Mouse (Mus musculus) MEL (cell line): ENCODE results near the gene Tomm20.
A peak's percentile ranks its signal among the peaks of the same experiment; 100 is the strongest.

Experiments
- CHD1 ChIP-seq: IDR thresholded peaks from 2 replicates; pipeline ENCODE4 v1.6.1; 2012; ENCODE audit warnings: low read depth, mild to moderate bottlenecking, inconsistent platforms, low read length, improper control_type of control experiment
- CTCF ChIP-seq, 3 experiments: IDR thresholded peaks in 2 of 3; conservative IDR thresholded peaks in 1 of 3; 2 replicates each; pipeline ENCODE4 v1.5.1; 2011 to 2012; ENCODE audit warnings: low read length in 3 of 3, low read depth in 2 of 3, mild to moderate bottlenecking in 2 of 3, improper control_type of control experiment in 1 of 3, inconsistent platforms in 1 of 3, mixed read lengths in 1 of 3, moderate library complexity in 1 of 3; ENCODE audit not compliant: control insufficient read depth in 1 of 3, insufficient read depth in 1 of 3, poor library complexity in 1 of 3, severe bottlenecking in 1 of 3
- E2F4 ChIP-seq: IDR thresholded peaks from 2 replicates; pipeline ENCODE4 v1.6.1; 2011; ENCODE audit warnings: low read depth, low read length, improper control_type of control experiment, borderline replicate concordance
- ELF1 ChIP-seq: IDR thresholded peaks from 2 replicates; pipeline ENCODE4 v1.6.1; 2014; ENCODE audit warnings: low read depth, mild to moderate bottlenecking, inconsistent platforms, low read length, improper control_type of control experiment, moderate library complexity
- EP300 ChIP-seq, 2 experiments: IDR thresholded peaks; 2 replicates each; pipeline ENCODE4 v1.6.1; 2011; ENCODE audit warnings: improper control_type of control experiment in 2 of 2, low read length in 2 of 2, low read depth in 1 of 2, mild to moderate bottlenecking in 1 of 2
- HCFC1 ChIP-seq: IDR thresholded peaks from 2 replicates; pipeline ENCODE4 v1.6.1; 2012; ENCODE audit warnings: low read depth, mild to moderate bottlenecking, inconsistent platforms, low read length, improper control_type of control experiment, moderate library complexity
- MAFK ChIP-seq: IDR thresholded peaks from 2 replicates; pipeline ENCODE4 v1.6.1; 2011; ENCODE audit warnings: low read depth, mild to moderate bottlenecking, low read length, improper control_type of control experiment, borderline replicate concordance
- MAZ ChIP-seq: IDR thresholded peaks from 2 replicates; pipeline ENCODE4 v1.6.1; 2012; ENCODE audit warnings: low read depth, mild to moderate bottlenecking, inconsistent platforms, low read length, improper control_type of control experiment
- SMC3 ChIP-seq: IDR thresholded peaks from 2 replicates; pipeline ENCODE4 v1.6.1; 2011; ENCODE audit warnings: low read depth, low read length, improper control_type of control experiment
- USF1 ChIP-seq: IDR thresholded peaks from 2 replicates; pipeline ENCODE4 v1.6.1; 2014; ENCODE audit warnings: low read depth, mild to moderate bottlenecking, inconsistent platforms, low read length, improper control_type of control experiment, moderate library complexity

DNA sequence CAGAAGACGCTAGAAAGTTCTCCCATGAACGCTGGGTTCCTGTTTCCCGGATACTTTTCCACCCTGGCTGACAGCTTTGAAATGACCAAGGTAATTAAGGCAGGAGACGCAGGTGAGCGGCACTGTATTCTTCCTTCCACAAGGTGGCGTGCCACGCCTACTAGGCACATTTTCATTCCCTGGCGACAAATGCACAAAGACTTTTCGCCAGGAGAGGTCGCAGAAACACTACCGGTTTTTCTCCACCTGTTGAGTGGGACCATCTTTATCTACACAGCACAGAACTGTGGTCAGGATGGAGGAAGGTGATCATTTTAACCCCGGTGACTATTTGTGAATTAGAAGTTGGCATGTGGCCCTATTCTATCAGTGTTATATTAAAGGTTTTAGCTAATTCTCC is 40.9 kb upstream of the Tomm20 start:
- TF ChIP-seq EP300 (IDR thresholded peaks at IDR 0.05; ENCODE audit: low read depth in 1 of 2, low read length in 2 of 2) (peak in 1 of 2 experiments; percentile 65; a peak in 2 of 4 replicates), MAFK (no peak), CTCF (IDR thresholded peaks at IDR 0.05 in 2 of 3, conservative IDR thresholded peaks at IDR 0.05 in 1 of 3; ENCODE audit: control insufficient read depth in 1 of 3, insufficient read depth in 1 of 3, low read depth in 2 of 3, low read length in 3 of 3, poor library complexity in 1 of 3, severe bottlenecking in 1 of 3) (peak; percentile 88 to 100 (median 91)), SMC3 (peak; percentile 91), CHD1 (no peak), HCFC1 (0 out of 2 replicates have a peak, but pooled peaks have one; percentile 14), E2F4 (no peak), USF1 (no peak), ELF1 (no peak), MAZ (no peak)
